Mouse (Mus musculus) midbrain, embryonic 13.5 days (tissue): ENCODE data around the gene Ewsr1. TPM values are rescaled to one million over a fixed set of nuclear protein-coding genes. Genes with fewer than 3 reads are reported as not detected.

Experiments
- ATAC-seq: fragments of 200-750 bp; cut with Nextera tagmentation; 2 replicates; pipeline ENCODE4 v1.8.0; 2017; ENCODE audit warnings: mild to moderate bottlenecking, moderate TSS enrichment, moderate library complexity
- H3K27ac ChIP-seq: fragments of 300-500 bp; sonication (generic); 2 replicates; pipeline ENCODE4 v1.5.1; 2015; ENCODE audit warnings: inconsistent platforms, mild to moderate bottlenecking, moderate library complexity
- H3K27me3 ChIP-seq: fragments of 300-500 bp; sonication (generic); 2 replicates; pipeline ENCODE4 v1.6.1; 2015; ENCODE audit warnings: mild to moderate bottlenecking, inconsistent platforms
- H3K36me3 ChIP-seq: fragments of 300-500 bp; sonication (generic); 2 replicates; pipeline ENCODE4 v1.6.1; 2015; ENCODE audit warnings: mild to moderate bottlenecking, inconsistent platforms
- H3K4me1 ChIP-seq: fragments of 300-500 bp; sonication (generic); replicated peaks from 2 replicates; pipeline ENCODE4 v1.6.1; 2015; ENCODE audit warnings: inconsistent platforms
- H3K4me2 ChIP-seq: fragments of 300-500 bp; sonication (generic); replicated peaks from 2 replicates; pipeline ENCODE4 v1.6.1; 2015; ENCODE audit warnings: moderate library complexity, mild to moderate bottlenecking, inconsistent platforms
- H3K4me3 ChIP-seq: fragments of 300-500 bp; sonication (generic); replicated peaks from 2 replicates; pipeline ENCODE4 v1.5.1; 2015; ENCODE audit warnings: mild to moderate bottlenecking, inconsistent platforms
- H3K9ac ChIP-seq: fragments of 300-500 bp; sonication (generic); replicated peaks from 2 replicates; pipeline ENCODE4 v1.6.1; 2015; ENCODE audit warnings: mild to moderate bottlenecking, inconsistent platforms
- H3K9me3 ChIP-seq: fragments of 300-500 bp; sonication (generic); 2 replicates; pipeline ENCODE4 v1.6.1; 2016; ENCODE audit warnings: mild to moderate bottlenecking, inconsistent platforms
- WGBS: fragments of 180-500 bp; shearing (Covaris S2); methylation state at CpG from one replicate; pipeline ENCODE4 v1.1.7; 2015; 5-methylcytosine and 5-hydroxymethylcytosine counted together
- polyA plus RNA-seq: library from polyadenylated mRNA; unstranded; fragments of >200 nt; fragmentation: Nextera tagmentation; extraction: Ambion mirVana; gene quantifications from 2 replicates; pipeline ENCODE4 v1.2.1, GENCODE M21; 2015

Gene Ewsr1
- polyA plus RNA-seq, 1 experiment from 2014 or later, result 776 TPM

DNA sequence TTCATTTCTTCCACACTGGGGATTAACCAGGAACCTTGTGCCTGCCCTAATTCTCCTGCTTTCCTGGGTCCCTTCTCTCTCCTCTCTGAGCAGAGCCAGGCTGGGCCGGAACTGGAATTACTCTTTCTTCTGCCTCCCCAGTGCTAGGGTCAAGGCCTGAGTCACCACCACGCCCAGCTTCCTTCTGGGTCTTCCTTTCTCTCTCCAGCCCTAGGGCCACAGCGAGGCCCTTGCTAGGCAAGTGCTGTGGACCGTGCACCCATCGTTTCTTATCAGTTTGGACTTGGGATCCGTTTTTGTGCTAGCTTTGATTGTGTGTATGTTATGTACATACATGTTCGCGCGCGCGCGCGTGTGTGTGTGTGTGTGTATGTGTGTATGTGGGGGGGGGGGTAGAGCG, 44.9 kb downstream of the Ewsr1 start:
- Histone ChIP-seq H3K27me3 (peaks cover 42% of the 10 kb centered on the region), H3K4me2 (no peak overlapping the region), H3K4me1 (peaks cover 35% of the 10 kb centered on the region), H3K9ac (no peak overlapping the region), H3K27ac (no peak overlapping the region), H3K4me3 (no peak overlapping the region), H3K36me3 (no peaks in the 10 kb centered on the region), H3K9me3 (no peaks in the 10 kb centered on the region)
- WGBS, result 89% methylated on average over 14 of the region's 14 CpGs
- no peak for ATAC-seq

DNA sequence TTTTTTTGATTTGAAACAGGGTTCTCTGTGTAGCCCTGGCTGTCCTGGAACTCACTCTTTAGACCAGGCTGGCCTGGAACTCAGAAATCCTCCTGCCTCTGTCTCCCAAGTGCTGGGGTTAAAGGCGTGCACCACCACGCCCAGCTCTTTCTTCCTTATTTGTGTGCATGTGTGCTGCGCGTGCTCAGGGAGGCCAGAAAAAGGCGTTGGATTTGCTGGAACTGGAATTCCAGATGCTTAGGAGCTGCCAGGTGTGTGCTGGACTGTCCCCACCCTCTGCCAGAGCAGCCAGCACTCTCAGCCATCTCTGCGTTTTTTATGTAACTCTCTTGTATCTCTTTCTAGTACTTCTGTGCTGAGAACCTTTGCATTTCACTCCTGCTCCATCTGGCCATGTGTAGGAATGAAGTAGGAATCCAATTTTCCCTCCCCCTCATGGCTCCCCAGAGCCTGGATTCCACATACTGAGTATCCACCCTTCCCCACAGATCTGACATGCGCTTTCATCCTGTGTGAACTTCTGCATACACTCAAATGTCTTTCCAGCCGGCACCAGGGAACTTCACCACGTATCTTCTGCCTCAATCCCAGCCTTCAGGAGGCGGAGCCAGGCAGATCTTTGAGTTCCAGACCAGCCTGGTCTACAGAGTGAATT, 46.7 kb downstream of the Ewsr1 start:
- no peak for ATAC-seq
- H3K4me3 ChIP-seq, result no peak overlapping the region
- H3K9ac ChIP-seq, result no peak overlapping the region
- H3K27me3 ChIP-seq, result peaks cover 24% of the 10 kb centered on the region
- H3K36me3 ChIP-seq, result no peaks in the 10 kb centered on the region
- 81% methylated on average over 10 of the region's 10 CpGs for WGBS
- H3K4me1 ChIP-seq, result peaks cover 21% of the 10 kb centered on the region
- no peak overlapping the region for H3K27ac ChIP-seq
- H3K4me2 ChIP-seq, result no peak overlapping the region
- H3K9me3 ChIP-seq, result no peaks in the 10 kb centered on the region

DNA sequence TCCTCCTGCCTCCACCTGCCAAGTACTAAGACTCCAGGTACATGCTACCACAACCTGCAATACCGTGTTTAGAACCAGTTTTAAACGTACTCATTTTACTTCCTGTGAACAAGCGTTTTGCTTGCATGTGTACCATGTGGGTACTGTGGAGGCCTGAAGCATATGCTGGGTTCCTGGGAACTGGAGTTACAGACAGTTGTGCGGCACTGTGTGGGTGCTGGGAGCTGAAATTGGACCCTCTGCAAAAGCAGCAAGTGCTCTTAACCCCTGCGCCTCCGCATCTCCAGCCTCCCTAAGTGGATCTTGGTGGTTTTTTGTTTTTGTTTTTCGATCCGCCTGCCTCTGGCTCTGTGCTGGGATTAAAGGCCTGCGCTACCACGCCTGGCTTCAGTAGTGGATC, 47.4 kb downstream of the Ewsr1 start:
- Histone ChIP-seq H3K9me3 (no peaks in the 10 kb centered on the region), H3K36me3 (no peaks in the 10 kb centered on the region), H3K27me3 (peaks cover 17% of the 10 kb centered on the region), H3K27ac (no peak overlapping the region), H3K4me2 (no peak overlapping the region), H3K4me3 (no peak overlapping the region), H3K9ac (no peak overlapping the region), H3K4me1 (peaks cover 14% of the 10 kb centered on the region)
- no peak for ATAC-seq
- 79% methylated on average over 10 of the region's 10 CpGs for WGBS

DNA sequence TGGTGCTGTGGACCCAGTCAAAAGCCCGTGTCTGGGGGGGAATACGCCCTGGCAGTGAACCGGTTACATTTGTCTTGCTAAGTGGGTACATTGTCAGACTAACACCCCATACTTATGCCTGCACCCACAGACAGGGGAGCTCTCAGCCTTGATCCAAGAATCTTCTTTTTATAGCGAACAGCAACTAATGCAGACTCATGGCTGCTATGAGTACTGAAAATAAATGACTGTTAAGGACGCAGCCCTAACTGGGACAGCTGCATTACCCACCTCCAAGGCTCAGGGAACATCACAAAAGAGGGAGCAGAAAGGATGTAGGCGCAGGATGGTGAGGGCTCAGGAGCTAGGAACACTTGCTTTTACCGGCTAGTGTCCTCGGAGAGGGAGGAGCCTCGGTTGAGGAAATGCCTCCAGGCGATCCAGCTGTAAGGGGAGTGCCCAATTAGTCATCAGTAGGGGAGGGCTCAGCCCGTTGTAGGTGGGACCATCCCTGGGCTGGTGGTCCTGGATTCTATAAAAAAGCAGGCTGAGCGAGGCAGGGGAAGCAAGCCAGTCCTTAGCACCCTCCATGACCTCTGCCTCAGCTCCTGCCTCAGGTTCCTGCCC, 52.6 kb downstream of the Ewsr1 start:
- Histone ChIP-seq H3K27ac (no peak overlapping the region), H3K27me3 (no peaks in the 10 kb centered on the region), H3K4me3 (no peak overlapping the region), H3K9me3 (no peaks in the 10 kb centered on the region), H3K4me2 (no peak overlapping the region), H3K9ac (no peak overlapping the region), H3K36me3 (peaks cover 18% of the 10 kb centered on the region), H3K4me1 (no peaks in the 10 kb centered on the region)
- ATAC-seq, result no peak
- WGBS, result 52% methylated on average over 12 of the region's 12 CpGs

DNA sequence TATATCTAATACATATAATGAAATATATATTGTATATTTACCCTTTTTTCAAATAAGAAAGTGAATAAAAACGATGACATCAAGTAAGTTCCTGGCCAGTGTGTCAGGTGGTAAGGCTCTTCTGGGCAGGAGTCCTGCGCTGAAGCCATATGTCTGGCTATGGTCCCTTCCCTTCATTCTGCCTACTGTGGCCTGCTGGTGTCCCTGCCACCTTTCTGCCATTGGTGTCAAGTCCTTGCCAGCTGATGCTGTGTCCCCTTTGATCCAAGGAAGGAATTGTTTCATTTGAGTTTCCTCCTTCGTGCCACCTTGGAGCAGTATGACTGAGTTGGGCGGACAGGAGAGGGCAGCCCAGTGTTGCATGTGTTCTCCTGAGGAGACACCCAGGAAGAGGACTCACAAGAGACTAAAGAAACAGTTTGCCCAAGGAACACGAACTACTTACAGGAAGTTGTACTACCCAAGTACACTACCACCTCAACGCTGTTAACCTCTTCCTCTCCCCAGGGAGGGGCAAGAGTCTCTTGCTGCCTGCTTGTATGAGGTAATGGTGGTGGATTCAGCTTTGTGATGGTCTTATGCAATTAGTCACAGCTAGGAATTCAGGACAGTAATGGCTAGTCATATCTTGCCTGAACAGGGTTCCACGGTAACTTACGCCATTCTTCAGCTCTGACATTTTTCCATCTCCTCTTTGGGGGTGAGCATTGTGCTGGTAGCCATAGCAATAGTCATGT, 56.3 kb downstream of the Ewsr1 start:
- Histone ChIP-seq H3K4me3 (no peak overlapping the region), H3K36me3 (peaks cover 54% of the 10 kb centered on the region), H3K27ac (no peak overlapping the region), H3K4me1 (no peaks in the 10 kb centered on the region), H3K9ac (no peak overlapping the region), H3K9me3 (no peaks in the 10 kb centered on the region), H3K4me2 (no peak overlapping the region), H3K27me3 (no peaks in the 10 kb centered on the region)
- ATAC-seq, result no peak
- 92% methylated on average over 8 of the region's 8 CpGs for WGBS

DNA sequence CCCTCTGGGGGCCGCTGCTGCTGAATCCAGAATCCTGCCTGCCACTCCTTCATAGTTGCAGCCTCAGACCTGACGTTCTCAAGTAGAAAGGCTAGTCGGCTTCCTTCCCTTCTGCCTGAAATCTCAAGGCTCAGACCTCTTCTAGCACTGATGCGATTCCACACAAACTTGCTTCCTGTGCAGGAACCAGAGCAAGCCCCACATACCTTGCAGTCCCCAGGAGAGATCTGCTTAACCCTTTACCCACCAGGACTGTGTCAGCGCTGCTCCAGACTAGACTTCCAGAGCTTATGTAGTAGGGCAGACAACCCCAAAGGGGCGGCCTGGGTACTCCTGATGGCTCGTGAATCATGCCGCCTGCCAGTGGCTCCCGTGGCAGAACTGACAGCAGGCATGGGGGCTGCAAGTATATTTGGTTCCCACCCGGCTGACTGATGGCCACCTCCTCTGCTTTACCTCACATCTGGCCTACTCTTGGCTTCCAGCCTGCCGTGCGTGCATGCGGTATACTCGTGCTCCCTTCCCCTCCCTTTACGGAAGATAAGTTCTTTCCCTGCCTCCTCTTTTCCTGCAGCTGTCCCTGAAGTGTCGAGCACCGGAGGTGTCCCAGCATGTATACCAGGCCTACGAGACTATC, 57.8 kb downstream of the Ewsr1 start:
- H3K36me3 ChIP-seq, result peaks cover 70% of the 10 kb centered on the region
- H3K9ac ChIP-seq, result no peak overlapping the region
- WGBS, result 88% methylated on average over 18 of the region's 18 CpGs
- H3K27me3 ChIP-seq, result no peaks in the 10 kb centered on the region
- H3K27ac ChIP-seq, result no peak overlapping the region
- no peaks in the 10 kb centered on the region for H3K4me1 ChIP-seq
- no peak for ATAC-seq
- no peak overlapping the region for H3K4me3 ChIP-seq
- H3K9me3 ChIP-seq, result no peaks in the 10 kb centered on the region
- H3K4me2 ChIP-seq, result no peak overlapping the region

DNA sequence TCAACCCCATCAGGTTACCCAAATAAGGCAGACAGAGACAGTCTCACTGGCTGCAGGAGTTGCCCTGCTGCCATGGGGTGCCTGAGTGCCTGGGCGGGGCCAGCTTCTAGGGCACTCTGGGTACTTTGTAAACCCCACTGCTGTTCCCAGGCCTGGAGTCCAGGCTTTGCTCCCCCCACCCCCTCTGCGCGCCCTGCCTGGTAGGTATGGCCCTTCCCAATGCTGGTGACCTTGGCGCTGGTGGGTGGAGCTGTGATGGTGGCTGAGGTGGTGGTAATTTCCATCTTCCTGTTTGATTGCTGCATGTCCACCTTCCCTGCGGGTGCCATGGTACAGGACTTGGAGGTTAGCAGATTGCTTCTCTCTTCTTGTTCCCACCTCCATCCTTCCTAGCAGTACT, 58.5 kb downstream of the Ewsr1 start:
- no peaks in the 10 kb centered on the region for H3K27me3 ChIP-seq
- H3K9me3 ChIP-seq, result no peaks in the 10 kb centered on the region
- H3K4me1 ChIP-seq, result no peaks in the 10 kb centered on the region
- no peak overlapping the region for H3K4me2 ChIP-seq
- ATAC-seq, result no peak
- H3K4me3 ChIP-seq, result no peak overlapping the region
- peaks cover 76% of the 10 kb centered on the region for H3K36me3 ChIP-seq
- H3K27ac ChIP-seq, result no peak overlapping the region
- H3K9ac ChIP-seq, result no peak overlapping the region
- WGBS, result 94% methylated on average over 5 of the region's 5 CpGs

DNA sequence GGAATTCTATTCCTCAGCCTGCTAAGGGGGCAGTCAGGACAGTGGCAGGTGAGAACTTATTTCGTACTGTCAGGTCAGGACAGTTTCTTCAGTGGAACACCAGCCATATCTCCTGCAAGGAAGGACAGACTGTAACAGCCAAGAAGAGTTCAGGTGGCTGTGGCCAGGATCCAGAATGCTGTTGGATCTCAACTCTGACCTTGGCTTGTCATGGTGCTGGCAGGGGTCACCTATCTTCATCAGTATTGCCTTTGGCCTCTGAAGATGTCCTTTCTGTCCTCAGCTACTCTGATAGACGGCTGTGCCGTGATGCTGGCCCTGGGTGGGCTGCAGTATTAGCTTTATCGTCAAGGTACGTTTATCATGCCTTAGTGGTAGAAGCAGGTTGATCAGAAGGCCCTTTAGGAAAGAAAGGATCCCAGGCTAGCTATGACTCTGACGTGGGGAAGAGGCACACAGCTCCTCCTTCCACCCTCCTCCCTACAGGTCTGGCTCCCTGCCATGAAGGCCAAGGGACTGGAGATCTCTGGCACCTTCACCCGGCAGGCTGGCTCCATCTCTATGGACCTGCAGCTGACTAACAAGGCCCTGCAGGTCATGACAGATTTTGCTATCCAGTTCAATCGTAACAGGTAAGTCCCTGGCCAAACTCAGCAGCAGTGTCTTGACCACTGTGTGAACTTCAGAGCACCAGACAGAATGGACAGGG, 61.8 kb downstream of the Ewsr1 start:
- no peak for ATAC-seq
- Histone ChIP-seq H3K4me2 (no peak overlapping the region), H3K9me3 (no peaks in the 10 kb centered on the region), H3K4me1 (no peaks in the 10 kb centered on the region), H3K4me3 (no peak overlapping the region), H3K27ac (no peak overlapping the region), H3K9ac (no peak overlapping the region), H3K36me3 (peaks cover 100% of the 10 kb centered on the region), H3K27me3 (no peaks in the 10 kb centered on the region)
- WGBS, result 93% methylated on average over 8 of the region's 8 CpGs

DNA sequence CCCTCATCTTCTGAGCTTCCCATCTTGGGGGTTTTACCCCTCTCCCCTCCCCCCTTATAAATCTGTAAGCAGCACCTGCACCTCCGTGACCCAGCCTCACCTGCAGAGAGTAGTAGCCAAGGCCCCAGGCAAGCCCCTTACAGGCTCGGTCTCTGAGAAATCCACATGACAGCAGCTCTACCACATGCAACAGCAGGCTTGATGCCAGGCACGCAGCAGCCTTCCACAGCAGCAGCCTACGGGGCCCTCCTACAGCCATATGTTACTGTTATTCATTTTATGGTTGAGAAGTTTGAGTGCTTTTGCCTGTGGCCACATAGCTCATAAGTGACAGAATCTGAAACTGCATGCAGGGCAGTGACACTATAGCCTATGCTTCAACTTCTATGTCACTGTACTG, 63.6 kb downstream of the Ewsr1 start:
- no peak overlapping the region for H3K4me2 ChIP-seq
- WGBS, result 89% methylated on average over 4 of the region's 4 CpGs
- no peak overlapping the region for H3K9ac ChIP-seq
- H3K36me3 ChIP-seq, result peaks cover 100% of the 10 kb centered on the region
- no peaks in the 10 kb centered on the region for H3K9me3 ChIP-seq
- H3K27me3 ChIP-seq, result no peaks in the 10 kb centered on the region
- no peaks in the 10 kb centered on the region for H3K4me1 ChIP-seq
- no peak for ATAC-seq
- H3K4me3 ChIP-seq, result no peak overlapping the region
- H3K27ac ChIP-seq, result no peak overlapping the region

DNA sequence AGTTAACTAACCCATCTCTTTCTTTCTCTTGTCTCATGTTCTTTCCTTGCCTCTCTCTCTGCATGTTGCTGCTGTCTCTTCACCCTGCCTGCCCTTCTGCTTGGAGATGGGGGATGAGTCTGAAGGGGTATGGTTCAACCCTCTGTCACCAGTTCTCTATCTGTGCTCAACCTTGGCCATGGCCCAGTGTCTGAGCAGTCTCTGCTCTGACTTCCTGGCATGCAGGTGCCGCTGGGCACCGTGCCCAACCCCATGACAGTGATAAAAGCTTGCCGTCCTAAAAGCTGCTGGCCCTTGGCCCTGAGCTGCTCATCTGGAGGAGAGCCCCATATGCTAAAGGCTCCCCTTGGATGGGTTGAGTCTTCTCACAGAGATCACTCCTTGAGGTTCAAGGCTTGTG, 65.9 kb downstream of the Ewsr1 start:
- Histone ChIP-seq H3K4me1 (no peaks in the 10 kb centered on the region), H3K27me3 (no peaks in the 10 kb centered on the region), H3K9me3 (no peaks in the 10 kb centered on the region), H3K4me3 (no peak overlapping the region), H3K36me3 (peaks cover 100% of the 10 kb centered on the region), H3K9ac (no peak overlapping the region), H3K4me2 (no peak overlapping the region), H3K27ac (no peak overlapping the region)
- ATAC-seq, result no peak
- 94% methylated on average over 3 of the region's 3 CpGs for WGBS

DNA sequence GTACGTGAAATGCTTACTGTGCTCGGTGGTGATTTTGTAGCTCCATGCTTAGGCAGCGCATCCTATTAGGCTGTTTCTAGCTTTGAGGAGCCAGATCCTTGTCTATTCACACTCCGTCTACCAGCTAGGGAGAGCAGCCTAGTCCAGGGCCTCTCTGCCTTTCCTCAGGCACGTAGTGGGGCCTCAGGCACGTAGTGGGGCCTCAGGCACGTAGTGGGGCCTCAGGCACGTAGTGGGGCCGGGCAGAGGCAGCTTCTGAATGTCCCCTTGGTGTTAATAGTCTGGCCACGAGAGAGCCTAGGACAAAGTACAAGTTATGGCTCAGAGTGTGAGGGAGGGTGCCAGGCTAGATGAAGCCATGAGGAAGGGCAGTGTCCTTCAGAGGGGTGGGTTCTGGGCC, 66.4 kb downstream of the Ewsr1 start:
- Histone ChIP-seq H3K27me3 (no peaks in the 10 kb centered on the region), H3K9ac (no peak overlapping the region), H3K4me3 (no peak overlapping the region), H3K4me1 (no peaks in the 10 kb centered on the region), H3K9me3 (no peaks in the 10 kb centered on the region), H3K4me2 (no peak overlapping the region), H3K36me3 (peaks cover 100% of the 10 kb centered on the region), H3K27ac (no peak overlapping the region)
- ATAC-seq, result no peak
- WGBS, result 92% methylated on average over 10 of the region's 10 CpGs

DNA sequence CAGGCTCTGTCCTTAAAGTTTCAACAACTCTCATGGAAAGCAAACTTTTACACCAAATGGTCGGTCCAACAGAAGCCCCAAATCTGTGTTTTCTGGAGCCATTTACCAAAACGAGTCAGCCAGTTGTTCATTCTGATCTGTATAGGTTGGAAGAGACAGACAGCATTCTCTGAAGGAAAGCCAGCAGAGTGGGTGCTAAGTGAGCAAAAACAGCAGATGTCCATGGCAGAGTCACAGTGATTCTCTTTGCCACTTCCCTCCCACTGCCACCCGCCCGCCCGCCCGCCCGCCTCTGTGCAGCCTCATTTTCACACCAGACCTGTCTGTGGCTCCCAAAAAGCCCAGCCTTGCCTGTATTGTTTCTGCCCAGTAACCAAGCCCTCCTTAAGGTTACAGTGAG, 70.8 kb downstream of the Ewsr1 start:
- H3K4me3 ChIP-seq, result no peak overlapping the region
- no peaks in the 10 kb centered on the region for H3K4me1 ChIP-seq
- no peak for ATAC-seq
- H3K9ac ChIP-seq, result no peak overlapping the region
- no peaks in the 10 kb centered on the region for H3K27me3 ChIP-seq
- WGBS, result 97% methylated on average over 7 of the region's 7 CpGs
- no peak overlapping the region for H3K4me2 ChIP-seq
- H3K36me3 ChIP-seq, result peaks cover 100% of the 10 kb centered on the region
- no peaks in the 10 kb centered on the region for H3K9me3 ChIP-seq
- no peak overlapping the region for H3K27ac ChIP-seq
